Mouse (Mus musculus): ENCODE data around the gene Rhoq.

Gene Rhoq

GRCm38 (mm10) chr17:86963586-86963902 is 662 bp downstream of the Rhoq start:
- DNase-seq (ENCODE audit: low spot score): no peak

GRCm38 (mm10) chr17:86964041-86964440 is 1.2 kb downstream of the Rhoq start:
- DNase-seq (ENCODE audit: low spot score): no peak

- no peak for DNase-seq (ENCODE audit: low spot score)
Observed at GRCm38 (mm10) chr17:86964502-86964901, 1.6 kb downstream of the Rhoq start.

DNA sequence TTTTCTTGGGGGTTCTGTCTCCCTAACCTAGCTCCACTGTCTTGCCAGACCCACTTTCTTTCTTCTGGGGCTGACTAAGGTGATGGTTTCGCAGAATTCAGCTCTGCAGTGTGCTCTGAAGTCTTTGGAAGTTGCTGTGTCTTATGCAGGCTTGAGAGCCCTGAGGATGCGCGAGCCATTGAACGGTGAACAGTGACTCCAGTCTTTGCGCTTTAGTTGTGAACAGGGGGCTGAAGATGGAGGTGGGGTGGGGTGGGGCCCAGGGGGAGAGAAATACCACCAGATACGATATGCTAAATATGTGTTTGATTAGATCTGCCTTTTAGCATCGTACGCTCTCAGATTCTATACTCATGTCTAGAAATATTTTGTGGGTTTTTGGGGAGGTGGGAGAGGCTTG is 2.2 kb downstream of the Rhoq start:
- DNase-seq (ENCODE audit: low spot score): no peak

DNA sequence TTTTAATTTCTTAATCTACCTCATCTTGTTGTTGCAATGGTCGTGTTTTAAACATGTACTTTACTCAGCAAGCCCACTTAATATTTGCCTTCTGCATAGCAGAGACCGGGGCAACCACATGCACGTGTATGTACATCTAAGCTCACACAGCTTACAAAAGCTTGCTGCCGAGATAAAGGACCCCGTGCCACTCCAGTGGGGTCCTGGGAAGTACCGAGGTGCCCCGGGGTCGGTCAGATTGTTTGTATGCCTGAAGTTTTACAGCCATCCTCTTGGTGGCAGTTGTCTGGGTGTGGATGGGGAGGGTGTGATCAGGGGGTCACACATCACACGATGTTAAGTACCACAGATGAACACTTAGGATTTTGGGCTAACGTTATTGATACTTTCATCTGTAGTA is 3.2 kb downstream of the Rhoq start:
- DNase-seq (ENCODE audit: low spot score): no peak

- no peak for DNase-seq (ENCODE audit: low spot score)
Observed at GRCm38 (mm10) chr17:86967048-86967447, 4.2 kb downstream of the Rhoq start.

DNA sequence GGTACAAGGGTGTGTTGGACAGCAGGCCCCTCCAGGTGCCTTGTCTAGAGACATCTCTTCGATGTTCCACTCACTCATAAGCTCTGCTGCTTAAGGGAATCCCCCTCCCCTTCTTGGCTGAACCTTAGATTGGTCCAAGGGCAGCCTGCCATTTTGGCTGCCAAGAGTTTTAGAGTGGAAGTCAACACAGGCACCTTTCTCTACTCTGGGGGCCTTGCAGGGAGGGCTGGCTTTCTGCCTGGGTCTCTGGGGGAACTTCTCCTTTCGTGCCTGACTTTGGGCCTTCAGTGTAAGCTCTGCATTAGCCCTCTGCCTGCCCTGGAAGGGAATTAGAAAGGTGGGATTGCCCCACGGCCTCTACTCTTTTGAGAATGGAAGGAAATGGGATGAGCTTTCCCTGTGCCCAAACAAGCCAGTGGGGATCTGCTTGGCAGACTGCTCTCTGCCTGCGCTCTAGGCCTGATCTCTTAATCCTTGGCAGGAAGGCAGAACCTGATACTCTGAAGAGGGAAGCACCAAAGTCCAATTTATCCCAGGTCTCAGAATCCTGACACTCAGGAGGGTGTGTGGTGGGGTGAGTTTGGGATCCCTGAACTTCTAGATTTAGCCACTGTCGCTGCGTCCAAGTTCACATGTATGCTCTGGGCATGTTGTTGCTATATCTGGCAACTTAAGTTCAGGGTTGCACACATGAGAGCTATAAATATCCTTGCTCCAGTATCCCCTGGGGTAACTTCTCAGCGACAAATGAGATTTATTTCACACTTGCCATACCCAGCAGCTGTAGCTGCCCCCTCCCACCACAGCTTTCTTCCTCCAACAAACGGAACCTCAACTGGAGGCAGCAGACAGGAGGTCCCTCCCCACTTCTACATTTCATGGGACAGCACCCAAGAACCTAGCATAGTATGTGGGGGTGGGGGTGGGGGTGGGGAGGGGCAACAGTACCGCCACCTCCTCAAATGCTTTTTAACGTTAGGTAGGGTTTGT is 4.9 kb downstream of the Rhoq start:
- no peak for DNase-seq (ENCODE audit: low spot score)

DNA sequence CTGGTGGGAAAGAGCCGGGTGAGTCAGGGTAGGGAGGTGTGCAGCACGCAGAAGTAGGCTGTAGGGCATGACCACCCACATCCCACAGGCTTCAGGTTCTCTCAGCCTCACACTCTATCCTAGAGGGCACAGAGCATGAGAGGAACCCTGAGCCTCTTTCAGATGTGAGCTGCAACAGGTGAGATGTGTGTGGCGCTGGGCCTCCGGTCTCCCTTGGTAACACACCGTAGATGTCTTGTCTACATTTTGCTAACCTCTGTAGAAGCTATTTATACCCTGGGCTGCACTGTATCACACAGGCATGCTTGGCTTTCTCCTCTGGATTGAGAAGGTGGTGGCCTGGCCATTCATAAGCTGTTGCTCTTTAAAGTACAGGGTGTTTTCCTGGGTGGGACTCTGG is 5.7 kb downstream of the Rhoq start:
- no peak for DNase-seq (ENCODE audit: low spot score)

GRCm38 (mm10) chr17:86969582-86969981 is 6.7 kb downstream of the Rhoq start:
- DNase-seq (ENCODE audit: low spot score): peak; percentile 36

DNA sequence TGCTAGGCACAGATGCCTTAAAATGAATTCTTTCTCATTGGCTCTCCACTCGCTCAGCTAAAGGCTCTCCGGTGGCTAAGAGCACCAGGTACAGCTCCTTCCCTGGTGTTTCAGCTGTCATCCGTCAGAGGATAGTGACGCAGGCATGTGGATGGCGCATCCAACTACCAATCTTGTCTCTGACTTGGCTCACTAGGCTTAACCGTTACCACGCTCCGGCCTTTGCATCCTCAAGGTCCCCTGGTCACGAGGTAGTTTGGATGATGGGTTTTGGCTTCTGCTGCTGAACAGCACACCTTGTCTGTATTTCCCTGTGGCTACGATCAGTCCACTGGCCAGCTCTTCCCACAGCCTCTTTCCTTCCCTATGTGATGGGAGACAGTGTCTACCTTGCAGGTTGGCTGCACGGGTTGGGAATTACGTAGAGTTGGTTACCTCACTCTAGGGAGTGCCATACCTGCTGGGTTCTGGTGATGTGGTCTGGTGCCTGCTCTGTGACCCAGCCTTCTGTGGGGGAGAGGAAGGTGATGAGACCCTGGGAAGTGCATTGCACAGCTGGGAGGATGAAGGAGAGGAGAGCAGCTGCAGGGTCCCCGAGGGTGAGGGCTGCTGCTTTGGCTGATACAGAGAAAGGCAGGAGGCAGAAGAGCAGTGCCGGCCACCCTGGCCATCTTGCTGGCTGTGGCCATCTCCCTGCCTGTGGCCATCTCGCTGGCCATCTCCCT is 7.3 kb downstream of the Rhoq start:
- no peak for DNase-seq (ENCODE audit: low spot score)

- no peak for DNase-seq (ENCODE audit: low spot score)
Observed at GRCm38 (mm10) chr17:86971036-86971435, 8.2 kb downstream of the Rhoq start.

- DNase-seq (ENCODE audit: low spot score): no peak
Observed at GRCm38 (mm10) chr17:86971860-86972259, 9.0 kb downstream of the Rhoq start.

- no peak for DNase-seq (ENCODE audit: low spot score)
Observed at GRCm38 (mm10) chr17:86973097-86973496, 10.2 kb downstream of the Rhoq start.

DNA sequence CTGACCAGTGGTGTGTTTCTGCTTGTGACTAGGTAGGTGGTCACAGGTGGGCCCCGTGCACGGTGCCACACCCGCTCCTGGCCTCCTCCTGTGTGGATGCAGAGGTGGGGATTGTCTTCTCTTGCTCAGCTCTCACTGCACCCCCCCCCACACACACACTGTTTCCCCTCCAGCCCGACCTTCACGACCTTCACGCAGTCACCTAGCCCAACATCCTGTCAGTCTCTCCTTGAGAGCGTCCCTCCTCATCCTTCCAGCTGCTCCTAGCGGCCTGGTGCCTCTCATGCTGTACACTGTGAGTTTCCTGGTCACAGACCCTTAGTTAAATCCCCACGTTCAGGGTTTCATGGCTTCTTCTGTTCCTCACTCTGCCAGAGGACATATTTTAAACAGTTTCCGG is 13.5 kb downstream of the Rhoq start:
- peak; percentile 25 for DNase-seq (ENCODE audit: low spot score)

DNA sequence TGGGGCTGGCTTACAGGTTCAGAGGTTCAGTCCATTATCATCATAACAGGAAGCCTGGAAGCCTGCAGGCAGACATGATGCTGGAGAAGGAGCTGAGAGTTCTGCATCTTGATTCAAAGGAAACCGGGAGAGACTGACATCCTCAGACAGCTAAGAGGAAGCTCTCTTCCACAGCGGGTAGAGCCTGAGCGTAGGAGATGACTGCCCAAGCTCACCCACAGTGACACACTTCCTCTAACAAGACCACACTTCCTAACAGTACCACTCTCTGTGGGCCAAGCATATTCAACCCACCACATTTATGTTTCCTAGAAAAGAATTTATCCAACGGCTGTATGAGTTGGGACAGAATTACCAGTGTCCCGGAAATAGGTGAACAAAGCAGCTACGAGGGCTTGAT is 15.6 kb downstream of the Rhoq start:
- DNase-seq (ENCODE audit: low spot score): no peak

DNA sequence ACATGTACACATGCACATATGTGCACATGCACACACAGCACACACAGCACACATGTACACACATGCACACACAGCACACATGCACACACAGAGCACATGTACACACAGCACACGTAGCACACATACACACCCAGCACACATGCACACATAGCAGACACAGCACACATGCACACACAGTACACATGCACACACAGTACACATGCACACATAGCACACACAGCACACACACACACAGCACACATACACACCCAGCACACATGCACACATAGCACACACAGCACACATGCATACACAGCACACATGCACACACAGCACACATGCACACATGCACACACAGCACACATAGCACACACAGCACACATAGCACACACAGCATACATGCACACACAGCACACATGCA is 18.3 kb downstream of the Rhoq start:
- DNase-seq (ENCODE audit: low spot score): no peak

GRCm38 (mm10) chr17:86981701-86982100 is 18.8 kb downstream of the Rhoq start:
- no peak for DNase-seq (ENCODE audit: low spot score)

DNA sequence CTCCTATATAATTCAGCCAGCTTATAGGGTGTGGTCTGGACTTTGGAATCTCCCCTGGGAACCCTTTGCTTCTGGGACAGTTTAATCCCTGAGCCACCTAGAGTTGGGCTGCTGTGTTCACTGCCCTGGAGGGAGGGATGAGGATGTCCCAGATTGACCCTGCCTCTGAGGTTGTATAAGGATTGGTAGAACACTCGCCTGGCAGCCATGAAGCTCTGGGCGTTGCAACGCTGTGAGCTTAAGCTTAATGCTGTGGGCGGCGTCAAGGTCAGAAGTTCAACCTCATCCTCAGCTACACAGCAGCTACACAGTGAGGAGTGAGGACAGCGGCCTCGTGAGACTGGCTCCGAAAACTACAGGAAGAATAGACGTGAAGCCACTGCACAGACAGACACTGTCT is 19.6 kb downstream of the Rhoq start:
- DNase-seq (ENCODE audit: low spot score): no peak

DNA sequence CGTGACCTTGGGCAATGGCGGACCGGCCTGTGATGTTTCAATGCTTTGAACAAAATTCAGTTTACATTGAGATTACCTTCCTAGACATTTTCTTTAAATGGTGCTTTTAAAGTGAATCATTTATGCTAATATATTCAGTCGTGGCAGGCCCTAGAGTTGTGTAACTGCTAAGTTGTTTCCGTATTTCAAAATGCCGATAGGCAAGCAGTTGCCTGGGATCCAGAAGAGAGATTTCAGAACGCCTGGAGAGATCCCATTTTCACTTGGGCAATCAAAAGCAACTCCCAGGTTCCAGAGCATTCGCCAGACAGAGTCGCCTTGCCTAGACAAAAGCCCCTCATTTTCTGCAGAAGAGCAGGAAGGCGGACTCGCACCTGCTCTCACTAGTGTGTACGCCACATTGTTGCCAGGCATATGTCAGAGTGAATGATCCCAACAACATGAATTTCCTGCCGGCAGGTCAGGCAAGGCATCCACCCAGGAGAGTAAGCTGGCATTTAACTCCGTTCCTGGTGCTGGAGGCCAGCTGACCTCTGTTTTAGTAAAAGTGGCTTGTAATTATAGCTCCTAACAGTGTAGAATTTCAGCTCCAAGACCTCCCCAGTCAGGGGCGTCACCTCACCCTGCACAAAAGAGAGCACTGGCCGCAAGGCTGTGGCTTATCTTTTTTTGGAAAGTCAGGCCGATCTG is 23.7 kb downstream of the Rhoq start:
- no peak for DNase-seq (ENCODE audit: low spot score)

GRCm38 (mm10) chr17:86988161-86988560 is 25.3 kb downstream of the Rhoq start:
- DNase-seq (ENCODE audit: low spot score): peak; percentile 52

GRCm38 (mm10) chr17:86988601-86989184 is 25.8 kb downstream of the Rhoq start:
- DNase-seq (ENCODE audit: low spot score): peak; percentile 65

- DNase-seq (ENCODE audit: low spot score): no peak
Observed at GRCm38 (mm10) chr17:86991306-86991705, 28.4 kb downstream of the Rhoq start.
